Mouse (Mus musculus) liver, embryonic 11.5 days (tissue): ENCODE data around the gene Vps37c. TPM values are rescaled to one million over a fixed set of nuclear protein-coding genes. Genes with fewer than 3 reads are reported as not detected.

ENCODE experiments used
- ATAC-seq: fragments of 200-750 bp; cut with Nextera tagmentation; replicated peaks from 2 replicates; pipeline ENCODE4 v1.8.0; 2017; ENCODE audit warnings: moderate number of reproducible peaks, mild to moderate bottlenecking, moderate TSS enrichment, moderate library complexity; ENCODE audit not compliant: low FRiP score
- DNase-seq: peaks from one replicate; pipeline ENCODE4 v3.0.0-alpha.2; 2017; ENCODE audit warnings: low spot score
- H3K27ac ChIP-seq: fragments of 300-500 bp; sonication (generic); 2 replicates; pipeline ENCODE4 v1.5.1; 2014; ENCODE audit warnings: mild to moderate bottlenecking, low read depth, low read length, control low read depth
- H3K27me3 ChIP-seq: fragments of 300-500 bp; sonication (generic); replicated peaks from 2 replicates; pipeline ENCODE4 v1.6.1; 2014; ENCODE audit warnings: low read length, mixed read lengths; ENCODE audit not compliant: control insufficient read depth, insufficient read depth
- H3K36me3 ChIP-seq: fragments of 300-500 bp; sonication (generic); 2 replicates; pipeline ENCODE4 v1.6.1; 2014; ENCODE audit warnings: mild to moderate bottlenecking, low read length, moderate library complexity, mixed read lengths; ENCODE audit not compliant: control insufficient read depth, insufficient read depth
- H3K4me1 ChIP-seq: fragments of 300-500 bp; sonication (generic); replicated peaks from 2 replicates; pipeline ENCODE4 v1.6.1; 2014; ENCODE audit warnings: low read length, mixed read lengths; ENCODE audit not compliant: control insufficient read depth, insufficient read depth
- H3K4me2 ChIP-seq: fragments of 300-500 bp; sonication (generic); 2 replicates; pipeline ENCODE4 v1.6.1; 2014; ENCODE audit warnings: mild to moderate bottlenecking, control low read depth, moderate library complexity
- H3K4me3 ChIP-seq: fragments of 300-500 bp; sonication (generic); 2 replicates; pipeline ENCODE4 v1.5.1; 2014; ENCODE audit warnings: low read depth, low read length, control low read depth
- H3K9ac ChIP-seq: fragments of 300-500 bp; sonication (generic); 2 replicates; pipeline ENCODE4 v1.6.1; 2014; ENCODE audit warnings: low read depth, low read length, control low read depth
- H3K9me3 ChIP-seq: fragments of 300-500 bp; sonication (generic); 2 replicates; pipeline ENCODE4 v1.6.1; 2016; ENCODE audit warnings: low read length, inconsistent platforms, mixed read lengths; ENCODE audit not compliant: control insufficient read depth
- WGBS: fragments of 180-500 bp; shearing (Covaris S2); extraction: QIAGEN DNeasy Blood & Tissue Kit; methylation state at CpG from one replicate; pipeline ENCODE4 v1.1.7; 2014; 5-methylcytosine and 5-hydroxymethylcytosine counted together
- polyA plus RNA-seq: library from polyadenylated mRNA; unstranded; fragments of >200 nt; fragmentation: Nextera tagmentation; extraction: Ambion mirVana; gene quantifications from 2 replicates; pipeline ENCODE4 v1.2.1, GENCODE M21; 2014

The Vps37c gene
- polyA plus RNA-seq, 1 experiment from 2014 or later = 23.2 TPM

GRCm38 (mm10) chr19:10703470-10703869 is 14.9 kb downstream of the Vps37c start:
- 82% methylated on average over 8 of the region's 8 CpGs for WGBS
- H3K4me1 ChIP-seq = peaks cover 36% of the 10 kb centered on the region
- H3K9ac ChIP-seq = no peak overlapping the region
- no peak overlapping the region for H3K4me3 ChIP-seq
- DNase-seq (no peak), ATAC-seq (no peak)
- H3K27ac ChIP-seq = no peak overlapping the region
- no peaks in the 10 kb centered on the region for H3K27me3 ChIP-seq
- H3K36me3 ChIP-seq = no peaks in the 10 kb centered on the region; the same call in 1 of the 2 replicates
- H3K9me3 ChIP-seq = no peaks in the 10 kb centered on the region
- no peak overlapping the region for H3K4me2 ChIP-seq

- no peak overlapping the region for H3K4me3 ChIP-seq
- 74% methylated on average over 13 of the region's 13 CpGs for WGBS
- peaks cover 5% of the 10 kb centered on the region; the same call in 1 of the 2 replicates for H3K36me3 ChIP-seq
- no peak for ATAC-seq
- H3K4me1 ChIP-seq = peaks cover 7% of the 10 kb centered on the region; the same call in 1 of the 2 replicates
- no peaks in the 10 kb centered on the region for H3K27me3 ChIP-seq
- no peak overlapping the region for H3K9ac ChIP-seq
- H3K27ac ChIP-seq = no peak overlapping the region
- H3K9me3 ChIP-seq = no peaks in the 10 kb centered on the region
- no peak for DNase-seq
- no peak overlapping the region for H3K4me2 ChIP-seq
Observed at GRCm38 (mm10) chr19:10707087-10707875, 18.7 kb downstream of the Vps37c start.

- H3K36me3 ChIP-seq = peaks cover 7% of the 10 kb centered on the region; the same call in 1 of the 2 replicates
- WGBS = 88% methylated on average over 1 of the region's 1 CpGs
- ATAC-seq = no peak
Observed at GRCm38 (mm10) chr19:10707881-10708280, 19.3 kb downstream of the Vps37c start.

GRCm38 (mm10) chr19:10708900-10709299 is 20.4 kb downstream of the Vps37c start:
- ATAC-seq (no peak; the same call in 1 of the 2 replicates), DNase-seq (no peak)
- peaks cover 14% of the 10 kb centered on the region; the same call in 1 of the 2 replicates for H3K36me3 ChIP-seq
- H3K9ac ChIP-seq = no peak overlapping the region; the same call in 1 of the 2 replicates
- H3K27me3 ChIP-seq = no peaks in the 10 kb centered on the region
- WGBS = 75% methylated on average over 6 of the region's 6 CpGs
- H3K4me3 ChIP-seq = no peak overlapping the region
- no peak overlapping the region for H3K4me2 ChIP-seq
- H3K4me1 ChIP-seq = peaks cover 7% of the 10 kb centered on the region; the same call in 1 of the 2 replicates
- peak overlapping the region; percentile 22; the same call in 1 of the 2 replicates for H3K27ac ChIP-seq
- H3K9me3 ChIP-seq = no peaks in the 10 kb centered on the region

More at GRCm38 (mm10) chr19:10707881-10708280, 19.3 kb downstream of the Vps37c start:
- Histone ChIP-seq H3K9ac (no peak overlapping the region), H3K4me1 (peaks cover 7% of the 10 kb centered on the region; the same call in 1 of the 2 replicates), H3K4me2 (no peak overlapping the region), H3K27ac (no peak overlapping the region), H3K9me3 (no peaks in the 10 kb centered on the region), H3K27me3 (no peaks in the 10 kb centered on the region), H3K4me3 (no peak overlapping the region)
- no peak for DNase-seq

GRCm38 (mm10) chr19:10709360-10710087 is 21.0 kb downstream of the Vps37c start:
- peaks cover 7% of the 10 kb centered on the region; the same call in 1 of the 2 replicates for H3K4me1 ChIP-seq
- ATAC-seq (peak; percentile 69), DNase-seq (peak; percentile 85)
- peaks cover 14% of the 10 kb centered on the region; the same call in 1 of the 2 replicates for H3K36me3 ChIP-seq
- peak overlapping the region; percentile 22; the same call in 1 of the 2 replicates for H3K27ac ChIP-seq
- H3K9me3 ChIP-seq = no peaks in the 10 kb centered on the region
- WGBS = 29% methylated on average over 8 of the region's 8 CpGs
- H3K27me3 ChIP-seq = no peaks in the 10 kb centered on the region
- H3K4me2 ChIP-seq = no peak overlapping the region
- H3K4me3 ChIP-seq = no peak overlapping the region
- no peak overlapping the region; the same call in 1 of the 2 replicates for H3K9ac ChIP-seq

- H3K9ac ChIP-seq = no peak overlapping the region
- H3K4me2 ChIP-seq = no peak overlapping the region
- ATAC-seq (peak; percentile 35; the same call in 1 of the 2 replicates), DNase-seq (no peak)
- no peaks in the 10 kb centered on the region for H3K27me3 ChIP-seq
- H3K36me3 ChIP-seq = peaks cover 14% of the 10 kb centered on the region; the same call in 1 of the 2 replicates
- 78% methylated on average over 9 of the region's 9 CpGs for WGBS
- H3K4me3 ChIP-seq = no peak overlapping the region
- H3K4me1 ChIP-seq = peaks cover 7% of the 10 kb centered on the region; the same call in 1 of the 2 replicates
- H3K9me3 ChIP-seq = no peaks in the 10 kb centered on the region
- H3K27ac ChIP-seq = no peak overlapping the region
Observed at GRCm38 (mm10) chr19:10710088-10710511, 21.6 kb downstream of the Vps37c start.

GRCm38 (mm10) chr19:10710751-10711150 is 22.2 kb downstream of the Vps37c start:
- no peaks in the 10 kb centered on the region for H3K9me3 ChIP-seq
- peaks cover 14% of the 10 kb centered on the region; the same call in 1 of the 2 replicates for H3K36me3 ChIP-seq
- no peak overlapping the region for H3K9ac ChIP-seq
- H3K4me3 ChIP-seq = no peak overlapping the region
- H3K27ac ChIP-seq = no peak overlapping the region
- H3K27me3 ChIP-seq = no peaks in the 10 kb centered on the region
- no peak overlapping the region for H3K4me2 ChIP-seq
- ATAC-seq = no peak
- no peak for DNase-seq
- H3K4me1 ChIP-seq = peaks cover 7% of the 10 kb centered on the region; the same call in 1 of the 2 replicates
- WGBS = 86% methylated on average over 4 of the region's 4 CpGs

GRCm38 (mm10) chr19:10712194-10712593 is 23.7 kb downstream of the Vps37c start:
- Histone ChIP-seq H3K9me3 (no peaks in the 10 kb centered on the region), H3K4me1 (peaks cover 7% of the 10 kb centered on the region; the same call in 1 of the 2 replicates), H3K4me3 (no peak overlapping the region), H3K27me3 (no peaks in the 10 kb centered on the region), H3K27ac (no peak overlapping the region), H3K9ac (no peak overlapping the region), H3K36me3 (peaks cover 14% of the 10 kb centered on the region; the same call in 1 of the 2 replicates), H3K4me2 (no peak overlapping the region)
- ATAC-seq (no peak), DNase-seq (no peak)
- WGBS = 91% methylated on average over 7 of the region's 7 CpGs
